In genomic region chr14:54432837-54433830, GRCm38 (mm10) we compare ENCODE assay signal across 8 mouse cellular contexts. TPM values are rescaled to one million over a fixed set of nuclear protein-coding genes. Genes with fewer than 3 reads are reported as not detected.
DNase-seq lines count a peak whose midpoint lies in the region; ATAC-seq and TF ChIP-seq lines count a peak whose summit lies in the region.

No protein-coding gene starts in this region.

- TF ChIP-seq CTCF in heart, adult 2 months (IDR thresholded peaks at IDR 0.05), result no peak
- no peak for TF ChIP-seq CTCF in liver, postnatal 0 days (IDR thresholded peaks at IDR 0.05; ENCODE audit: low read depth)

- H3K79me2 ChIP-seq in heart, adult 2 months (replicated peaks; ENCODE audit: control insufficient read depth, insufficient read depth, low read length), result no peaks in the 10 kb centered on the region

- TF ChIP-seq EP300 in heart, adult 2 months (IDR thresholded peaks at IDR 0.05; ENCODE audit: insufficient read depth, low read depth, low read length), result no peak
- TF ChIP-seq EP300 in liver, postnatal 0 days (IDR thresholded peaks at IDR 0.05; ENCODE audit: low read depth), result no peak

- WGBS in heart, adult 2 months, result 32% methylated on average over 17 of the region's 17 CpGs
- WGBS in embryonic facial prominence, embryonic 11.5 days, result 34% methylated on average over 17 of the region's 17 CpGs
- 39% methylated on average over 17 of the region's 17 CpGs for WGBS in hindbrain, embryonic 10.5 days
- 26% methylated on average over 17 of the region's 17 CpGs for WGBS in liver, postnatal 0 days (ENCODE audit: insufficient replicate concordance)
- WGBS in stomach, embryonic 16.5 days, result 21% methylated on average over 17 of the region's 17 CpGs

- ATAC-seq in embryonic facial prominence, embryonic 11.5 days (replicated peaks; ENCODE audit: insufficient number of reproducible peaks, low FRiP score, low TSS enrichment, low read depth), result peak; percentile 9; the same call in 1 of the 2 replicates
- no peak; the same call in 1 of the 2 replicates for ATAC-seq in liver, postnatal 0 days
- no peak for ATAC-seq in stomach, embryonic 16.5 days (ENCODE audit: insufficient read depth, low FRiP score)

- H3K27ac ChIP-seq in heart, adult 2 months, result peak overlapping the region; percentile 81
- H3K27ac ChIP-seq in embryonic facial prominence, embryonic 11.5 days (replicated peaks; ENCODE audit: low read depth, low read length), result no peak overlapping the region
- H3K27ac ChIP-seq in hindbrain, embryonic 10.5 days, result peak overlapping the region; percentile 98
- peak overlapping the region; percentile 92 for H3K27ac ChIP-seq in liver, postnatal 0 days (ENCODE audit: low read depth)
- H3K27ac ChIP-seq in stomach, embryonic 16.5 days (ENCODE audit: low read length), result peak overlapping the region; percentile 98

- intact Hi-C loops in heart, adult 2 months (cut with DNase I), result no loop called here
- intact Hi-C loops in heart, postnatal 25 days (cut with DNase I), result no loop called here

- H3K9ac ChIP-seq in heart, adult 2 months (ENCODE audit: low read depth, low read length), result peak overlapping the region; percentile 87
- H3K9ac ChIP-seq in embryonic facial prominence, embryonic 11.5 days (replicated peaks; ENCODE audit: low read length), result peak overlapping the region; percentile 98
- H3K9ac ChIP-seq in liver, postnatal 0 days (replicated peaks), result peak overlapping the region; percentile 93
- peak overlapping the region; percentile 99 for H3K9ac ChIP-seq in stomach, embryonic 16.5 days (ENCODE audit: low read length)

- no peaks in the 10 kb centered on the region for H3K9me3 ChIP-seq in embryonic facial prominence, embryonic 11.5 days (replicated peaks; ENCODE audit: control insufficient read depth, low read length)
- no peaks in the 10 kb centered on the region for H3K9me3 ChIP-seq in hindbrain, embryonic 10.5 days
- H3K9me3 ChIP-seq in liver, postnatal 0 days (ENCODE audit: low read length), result no peaks in the 10 kb centered on the region
- H3K9me3 ChIP-seq in stomach, embryonic 16.5 days (replicated peaks; ENCODE audit: control insufficient read depth, low read length), result no peaks in the 10 kb centered on the region

- DNase-seq in heart, adult 2 months, result peak; percentile 47 to 55
- DNase-seq in heart, postnatal 25 days (ENCODE audit: low spot score), result no peak
- DNase-seq in 416B (ENCODE audit: low read depth), result peak; percentile 68
- peak; percentile 30 for DNase-seq in embryonic facial prominence, embryonic 11.5 days (ENCODE audit: low spot score)
- DNase-seq in hindbrain, embryonic 10.5 days (ENCODE audit: low spot score), result no peak
- DNase-seq in liver, postnatal 0 days, result peak; percentile 53
- DNase-seq in cerebellum, adult 18-20 months, result no peak

- no peak for TF ChIP-seq POLR2A in heart, adult 2 months (IDR thresholded peaks at IDR 0.05; ENCODE audit: insufficient read depth, low read depth, low read length)

- peak overlapping the region; percentile 71 for H3K4me3 ChIP-seq in heart, adult 2 months
- H3K4me3 ChIP-seq in embryonic facial prominence, embryonic 11.5 days (ENCODE audit: low read depth, low read length), result peak overlapping the region; percentile 85
- H3K4me3 ChIP-seq in hindbrain, embryonic 10.5 days, result peak overlapping the region; percentile 78
- peak overlapping the region; percentile 76 for H3K4me3 ChIP-seq in liver, postnatal 0 days (ENCODE audit: low read depth, low read length)
- H3K4me3 ChIP-seq in stomach, embryonic 16.5 days (replicated peaks; ENCODE audit: low read length), result peak overlapping the region; percentile 82

- peaks cover 1% of the 10 kb centered on the region; the same call in 1 of the 2 replicates for H3K27me3 ChIP-seq in heart, adult 2 months (ENCODE audit: control insufficient read depth, insufficient read depth, low read length)
- no peaks in the 10 kb centered on the region for H3K27me3 ChIP-seq in embryonic facial prominence, embryonic 11.5 days (ENCODE audit: control insufficient read depth, insufficient read depth, low read length)
- peaks cover 9% of the 10 kb centered on the region for H3K27me3 ChIP-seq in hindbrain, embryonic 10.5 days (ENCODE audit: insufficient read depth, poor library complexity, severe bottlenecking)
- peaks cover 6% of the 10 kb centered on the region; the same call in 1 of the 2 replicates for H3K27me3 ChIP-seq in liver, postnatal 0 days (ENCODE audit: insufficient read depth, low read length)
- no peaks in the 10 kb centered on the region for H3K27me3 ChIP-seq in stomach, embryonic 16.5 days (ENCODE audit: control insufficient read depth, insufficient read depth, low read length)

- peak overlapping the region; percentile 56 for H3K4me2 ChIP-seq in embryonic facial prominence, embryonic 11.5 days (ENCODE audit: low read depth, low read length)
- peak overlapping the region; percentile 90 for H3K4me2 ChIP-seq in liver, postnatal 0 days (ENCODE audit: low read depth, low read length)
- H3K4me2 ChIP-seq in stomach, embryonic 16.5 days (ENCODE audit: low read depth, low read length), result peak overlapping the region; percentile 78

- peaks cover 9% of the 10 kb centered on the region for H3K4me1 ChIP-seq in heart, adult 2 months (ENCODE audit: control insufficient read depth, insufficient read depth, low read length)
- H3K4me1 ChIP-seq in embryonic facial prominence, embryonic 11.5 days (ENCODE audit: control insufficient read depth, insufficient read depth, low read length), result peaks cover 2% of the 10 kb centered on the region
- H3K4me1 ChIP-seq in hindbrain, embryonic 10.5 days (replicated peaks), result peaks cover 67% of the 10 kb centered on the region
- peaks cover 43% of the 10 kb centered on the region for H3K4me1 ChIP-seq in liver, postnatal 0 days (ENCODE audit: insufficient read depth)
- peaks cover 51% of the 10 kb centered on the region for H3K4me1 ChIP-seq in stomach, embryonic 16.5 days (ENCODE audit: control insufficient read depth, insufficient read depth, low read length)

- no peaks in the 10 kb centered on the region for H3K36me3 ChIP-seq in heart, adult 2 months (ENCODE audit: control insufficient read depth, insufficient read depth, low read length)
- H3K36me3 ChIP-seq in embryonic facial prominence, embryonic 11.5 days (replicated peaks; ENCODE audit: control insufficient read depth, insufficient read depth, low read depth, low read length), result peaks cover 3% of the 10 kb centered on the region
- H3K36me3 ChIP-seq in hindbrain, embryonic 10.5 days, result peaks cover 53% of the 10 kb centered on the region
- peaks cover 21% of the 10 kb centered on the region for H3K36me3 ChIP-seq in liver, postnatal 0 days (replicated peaks; ENCODE audit: insufficient read depth, low read length)
- H3K36me3 ChIP-seq in stomach, embryonic 16.5 days (ENCODE audit: control insufficient read depth, insufficient read depth, low read length), result peaks cover 8% of the 10 kb centered on the region; the same call in 1 of the 2 replicates

RNA-seq across cellular contexts. Expression of gene Mmp14, which starts 1.7 kb away (rescaled TPM):
- 10 to 100 TPM; 11.2 to 16.5 TPM for total RNA-seq in heart, adult 2 months (2021)
- polyA plus RNA-seq in heart, adult 2 months (2012; rRNA removed), result 23.5 and 26.5 TPM in 2 replicates
- total RNA-seq in heart, postnatal 25 days (2021), result 10 to 100 TPM; 16.5 to 23.6 TPM
- polyA plus RNA-seq in embryonic facial prominence, embryonic 11.5 days (2014; fragmentation: Nextera tagmentation; extraction: Ambion mirVana), result 91.1 and 93.2 TPM in 2 replicates
- 75.1 and 76.1 TPM in 2 replicates for polyA plus RNA-seq in hindbrain, embryonic 10.5 days (2016; fragmentation: Nextera tagmentation; extraction: Ambion mirVana)
- 38.1 and 39.8 TPM in 2 replicates for polyA plus RNA-seq in liver, postnatal 0 days (2015; fragmentation: Nextera tagmentation; extraction: Ambion mirVana)
- 120 and 126 TPM in 2 replicates for polyA plus RNA-seq in stomach, embryonic 16.5 days (2015; fragmentation: Nextera tagmentation; extraction: Ambion mirVana)

RNA-seq across cellular contexts. Expression of gene Mrpl52, which starts 6.4 kb away (rescaled TPM):
- 100 to 1,000 TPM; 115 to 129 TPM for total RNA-seq in heart, adult 2 months (2021)
- polyA plus RNA-seq in heart, adult 2 months (2012; rRNA removed), result 76.7 and 168 TPM in 2 replicates
- total RNA-seq in heart, postnatal 25 days (2021), result 100 to 1,000 TPM; 114 to 121 TPM
- 214 and 235 TPM in 2 replicates for polyA plus RNA-seq in embryonic facial prominence, embryonic 11.5 days (2014; fragmentation: Nextera tagmentation; extraction: Ambion mirVana)
- polyA plus RNA-seq in hindbrain, embryonic 10.5 days (2016; fragmentation: Nextera tagmentation; extraction: Ambion mirVana), result 198 and 224 TPM in 2 replicates
- polyA plus RNA-seq in liver, postnatal 0 days (2015; fragmentation: Nextera tagmentation; extraction: Ambion mirVana), result 261 and 284 TPM in 2 replicates
- 206 and 264 TPM in 2 replicates for polyA plus RNA-seq in stomach, embryonic 16.5 days (2015; fragmentation: Nextera tagmentation; extraction: Ambion mirVana)

RNA-seq across cellular contexts. Expression of gene Slc7a7, which starts 15.6 kb away (rescaled TPM):
- 1 to 10 TPM; 4.6 to 5.1 TPM for total RNA-seq in heart, adult 2 months (2021)
- polyA plus RNA-seq in heart, adult 2 months (2012; rRNA removed), result 22.0 and 27.0 TPM in 2 replicates
- total RNA-seq in heart, postnatal 25 days (2021), result 1 to 10 TPM; 7.7 to 7.9 TPM
- 2.9 and 4.6 TPM in 2 replicates for polyA plus RNA-seq in embryonic facial prominence, embryonic 11.5 days (2014; fragmentation: Nextera tagmentation; extraction: Ambion mirVana)
- 5.0 and 5.5 TPM in 2 replicates for polyA plus RNA-seq in hindbrain, embryonic 10.5 days (2016; fragmentation: Nextera tagmentation; extraction: Ambion mirVana)
- polyA plus RNA-seq in liver, postnatal 0 days (2015; fragmentation: Nextera tagmentation; extraction: Ambion mirVana), result 5.0 and 5.1 TPM in 2 replicates
- 19.0 and 23.0 TPM in 2 replicates for polyA plus RNA-seq in stomach, embryonic 16.5 days (2015; fragmentation: Nextera tagmentation; extraction: Ambion mirVana)

RNA-seq across cellular contexts. Expression of gene Lrp10, which starts 30.8 kb away (rescaled TPM):
- 10 to 100 TPM; 47.6 to 60.6 TPM for total RNA-seq in heart, adult 2 months (2021)
- polyA plus RNA-seq in heart, adult 2 months (2012; rRNA removed), result 61.3 and 72.4 TPM in 2 replicates
- total RNA-seq in heart, postnatal 25 days (2021), result 10 to 100 TPM; 53.9 to 59.8 TPM
- 13.9 and 16.2 TPM in 2 replicates for polyA plus RNA-seq in embryonic facial prominence, embryonic 11.5 days (2014; fragmentation: Nextera tagmentation; extraction: Ambion mirVana)
- polyA plus RNA-seq in hindbrain, embryonic 10.5 days (2016; fragmentation: Nextera tagmentation; extraction: Ambion mirVana), result 30.9 and 32.4 TPM in 2 replicates
- polyA plus RNA-seq in liver, postnatal 0 days (2015; fragmentation: Nextera tagmentation; extraction: Ambion mirVana), result 20.9 and 25.3 TPM in 2 replicates
- 39.6 and 40.3 TPM in 2 replicates for polyA plus RNA-seq in stomach, embryonic 16.5 days (2015; fragmentation: Nextera tagmentation; extraction: Ambion mirVana)

RNA-seq across cellular contexts. Expression of gene Rem2, which starts 42.8 kb away (rescaled TPM):
- total RNA-seq in heart, adult 2 months (2021), result not detected
- polyA plus RNA-seq in heart, adult 2 months (2012; rRNA removed), result not detected in 2 replicates
- not detected for total RNA-seq in heart, postnatal 25 days (2021)
- polyA plus RNA-seq in embryonic facial prominence, embryonic 11.5 days (2014; fragmentation: Nextera tagmentation; extraction: Ambion mirVana), result 6.5 and 8.0 TPM in 2 replicates
- polyA plus RNA-seq in hindbrain, embryonic 10.5 days (2016; fragmentation: Nextera tagmentation; extraction: Ambion mirVana), result 20.8 and 40.2 TPM in 2 replicates
- 0.66 and 0.87 TPM in 2 replicates for polyA plus RNA-seq in liver, postnatal 0 days (2015; fragmentation: Nextera tagmentation; extraction: Ambion mirVana)
- polyA plus RNA-seq in stomach, embryonic 16.5 days (2015; fragmentation: Nextera tagmentation; extraction: Ambion mirVana), result 1.5 TPM in 2 replicates

Comparison
In these comparisons a context has a peak if more than half of its experiments do, and no peak if none do; other contexts are left out.
1. DNase-seq: peak in heart, adult 2 months (2 of 2), 416B (single experiment), embryonic facial prominence, embryonic 11.5 days (single experiment) and liver, postnatal 0 days (single experiment); none in heart, postnatal 25 days (single experiment), hindbrain, embryonic 10.5 days (single experiment) and cerebellum, adult 18-20 months (0 of 2).
2. Peak in every context shown above with its lines, with median percentiles within 50 percentile points of each other: H3K4me3 ChIP-seq, H3K9ac ChIP-seq and H3K4me2 ChIP-seq.